Mouse (Mus musculus) liver, embryonic 16.5 days (tissue): Measurements from ENCODE around the gene Golga2. TPM values are rescaled to one million over a fixed set of nuclear protein-coding genes. Genes with fewer than 3 reads are reported as not detected.

Source experiments
- ATAC-seq: fragments of 200-750 bp; cut with Nextera tagmentation; 2 replicates; pipeline ENCODE4 v1.8.0; 2017; ENCODE audit warnings: low read depth, mild to moderate bottlenecking, moderate number of reproducible peaks, moderate library complexity
- H3K27ac ChIP-seq: fragments of 300-500 bp; sonication (generic); 2 replicates; pipeline ENCODE4 v1.5.1; 2014; ENCODE audit warnings: mild to moderate bottlenecking, low read length
- H3K27me3 ChIP-seq: fragments of 300-500 bp; sonication (generic); 2 replicates; pipeline ENCODE4 v1.6.1; 2014; ENCODE audit warnings: low read depth, low read length, mixed read lengths; ENCODE audit not compliant: control insufficient read depth, insufficient read depth
- H3K36me3 ChIP-seq: fragments of 300-500 bp; sonication (generic); 2 replicates; pipeline ENCODE4 v1.6.1; 2014; ENCODE audit warnings: mild to moderate bottlenecking; ENCODE audit not compliant: control insufficient read depth, insufficient read depth
- H3K4me1 ChIP-seq: fragments of 300-500 bp; sonication (generic); 2 replicates; pipeline ENCODE4 v1.6.1; 2014; ENCODE audit warnings: low read depth, low read length, mixed read lengths; ENCODE audit not compliant: control insufficient read depth
- H3K4me2 ChIP-seq: fragments of 300-500 bp; sonication (generic); 2 replicates; pipeline ENCODE4 v1.6.1; 2014; ENCODE audit warnings: low read depth, low read length, mixed read lengths
- H3K4me3 ChIP-seq: fragments of 300-500 bp; sonication (generic); 2 replicates; pipeline ENCODE4 v1.5.1; 2014; ENCODE audit warnings: low read depth, mild to moderate bottlenecking, low read length
- H3K9ac ChIP-seq: fragments of 300-500 bp; sonication (generic); 2 replicates; pipeline ENCODE4 v1.6.1; 2014; ENCODE audit warnings: low read depth, low read length
- H3K9me3 ChIP-seq: fragments of 300-500 bp; sonication (generic); replicated peaks from 2 replicates; pipeline ENCODE4 v1.6.1; 2016; ENCODE audit warnings: low read length; ENCODE audit not compliant: control insufficient read depth
- WGBS: fragments of 180-500 bp; shearing (Covaris S2); extraction: QIAGEN DNeasy Blood & Tissue Kit; methylation state at CpG from one replicate; pipeline ENCODE4 v1.1.7; 2014; ENCODE audit not compliant: insufficient replicate concordance; 5-methylcytosine and 5-hydroxymethylcytosine counted together
- polyA plus RNA-seq: library from polyadenylated mRNA; unstranded; fragments of >200 nt; fragmentation: Nextera tagmentation; extraction: Ambion mirVana; gene quantifications from 2 replicates; pipeline ENCODE4 v1.2.1, GENCODE M21; 2015

Golga2 gene
- polyA plus RNA-seq, 1 experiment from 2014 or later = 10.0 TPM

GRCm38 (mm10) chr2:32302952-32303351 lies 15.8 kb downstream of the Golga2 start:
- H3K4me1 ChIP-seq = no peaks in the 10 kb centered on the region
- peaks cover 37% of the 10 kb centered on the region for H3K36me3 ChIP-seq
- no peak overlapping the region for H3K4me3 ChIP-seq
- no peak overlapping the region for H3K27ac ChIP-seq
- H3K9ac ChIP-seq = no peak overlapping the region
- ATAC-seq = no peak
- no peaks in the 10 kb centered on the region for H3K27me3 ChIP-seq
- 92% methylated on average over 10 of the region's 10 CpGs for WGBS
- H3K9me3 ChIP-seq = no peaks in the 10 kb centered on the region
- H3K4me2 ChIP-seq = no peak overlapping the region

GRCm38 (mm10) chr2:32304145-32304832 lies 17.1 kb downstream of the Golga2 start:
- Histone ChIP-seq H3K4me3 (no peak overlapping the region), H3K9ac (no peak overlapping the region), H3K27ac (no peak overlapping the region), H3K4me2 (no peak overlapping the region), H3K27me3 (no peaks in the 10 kb centered on the region), H3K4me1 (no peaks in the 10 kb centered on the region), H3K36me3 (peaks cover 29% of the 10 kb centered on the region), H3K9me3 (no peaks in the 10 kb centered on the region)
- WGBS = 58% methylated on average over 8 of the region's 8 CpGs
- ATAC-seq = no peak

- H3K4me3 ChIP-seq = no peak overlapping the region
- no peak overlapping the region for H3K27ac ChIP-seq
- no peaks in the 10 kb centered on the region for H3K27me3 ChIP-seq
- 87% methylated on average over 5 of the region's 5 CpGs for WGBS
- no peak for ATAC-seq
- no peak overlapping the region for H3K4me2 ChIP-seq
- H3K9ac ChIP-seq = no peak overlapping the region
- peaks cover 28% of the 10 kb centered on the region for H3K36me3 ChIP-seq
- no peaks in the 10 kb centered on the region for H3K4me1 ChIP-seq
- H3K9me3 ChIP-seq = no peaks in the 10 kb centered on the region
These were observed 18.5 kb downstream of the Golga2 start for GRCm38 (mm10) chr2:32305668-32306067.

- 81% methylated on average over 9 of the region's 9 CpGs for WGBS
- Histone ChIP-seq H3K9me3 (no peaks in the 10 kb centered on the region), H3K27me3 (peaks cover 2% of the 10 kb centered on the region; the same call in 1 of the 2 replicates), H3K9ac (no peak overlapping the region), H3K27ac (no peak overlapping the region), H3K4me1 (no peaks in the 10 kb centered on the region; the same call in 1 of the 2 replicates), H3K36me3 (peaks cover 25% of the 10 kb centered on the region), H3K4me3 (no peak overlapping the region), H3K4me2 (no peak overlapping the region)
- ATAC-seq = no peak
These were observed 19.0 kb downstream of the Golga2 start for GRCm38 (mm10) chr2:32306176-32306575.

- ATAC-seq = no peak
- no peak overlapping the region for H3K9ac ChIP-seq
- no peak overlapping the region for H3K27ac ChIP-seq
- peaks cover 25% of the 10 kb centered on the region for H3K36me3 ChIP-seq
- no peaks in the 10 kb centered on the region for H3K9me3 ChIP-seq
- peaks cover 10% of the 10 kb centered on the region for H3K4me1 ChIP-seq
- H3K27me3 ChIP-seq = peaks cover 14% of the 10 kb centered on the region
- no peak overlapping the region for H3K4me3 ChIP-seq
- H3K4me2 ChIP-seq = no peak overlapping the region
- 78% methylated on average over 6 of the region's 6 CpGs for WGBS
These were observed 20.1 kb downstream of the Golga2 start for GRCm38 (mm10) chr2:32307247-32307798.

- Histone ChIP-seq H3K9ac (no peak overlapping the region), H3K27ac (no peak overlapping the region), H3K4me2 (no peak overlapping the region), H3K9me3 (no peaks in the 10 kb centered on the region), H3K27me3 (peaks cover 21% of the 10 kb centered on the region), H3K4me3 (no peak overlapping the region), H3K4me1 (peaks cover 13% of the 10 kb centered on the region), H3K36me3 (peaks cover 25% of the 10 kb centered on the region)
- ATAC-seq = no peak
- WGBS = 46% methylated on average over 8 of the region's 8 CpGs
These were observed 21.0 kb downstream of the Golga2 start for GRCm38 (mm10) chr2:32307941-32308760.

GRCm38 (mm10) chr2:32308870-32309568 lies 21.8 kb downstream of the Golga2 start:
- no peak overlapping the region for H3K9ac ChIP-seq
- WGBS = 82% methylated on average over 16 of the region's 16 CpGs
- H3K4me2 ChIP-seq = no peak overlapping the region
- H3K27ac ChIP-seq = no peak overlapping the region
- H3K4me3 ChIP-seq = no peak overlapping the region
- H3K4me1 ChIP-seq = peaks cover 13% of the 10 kb centered on the region
- peaks cover 24% of the 10 kb centered on the region for H3K27me3 ChIP-seq
- no peak for ATAC-seq
- no peaks in the 10 kb centered on the region for H3K9me3 ChIP-seq
- H3K36me3 ChIP-seq = peaks cover 18% of the 10 kb centered on the region

- H3K27me3 ChIP-seq = peaks cover 24% of the 10 kb centered on the region
- H3K4me3 ChIP-seq = no peak overlapping the region
- no peak overlapping the region for H3K27ac ChIP-seq
- H3K9ac ChIP-seq = no peak overlapping the region
- no peak overlapping the region for H3K4me2 ChIP-seq
- no peaks in the 10 kb centered on the region for H3K9me3 ChIP-seq
- ATAC-seq = no peak
- H3K4me1 ChIP-seq = peaks cover 13% of the 10 kb centered on the region
- WGBS = 74% methylated on average over 18 of the region's 18 CpGs
- peaks cover 11% of the 10 kb centered on the region for H3K36me3 ChIP-seq
These were observed 23.1 kb downstream of the Golga2 start for GRCm38 (mm10) chr2:32310096-32310845.
